Mouse (Mus musculus) C2C12 (cell line): ENCODE results near the gene 1110051M20Rik. TPM values are rescaled to one million over a fixed set of nuclear protein-coding genes. Genes with fewer than 3 reads are reported as not detected.

Experiments used
- H3K27me3 ChIP-seq: one replicate; pipeline ENCODE4 v1.6.1; 2011; ENCODE audit not compliant: control insufficient read depth, insufficient read depth, insufficient read length
- H3K36me3 ChIP-seq: one replicate; pipeline ENCODE4 v1.6.1; 2011; ENCODE audit not compliant: control insufficient read depth, insufficient read depth
- H3K4me3 ChIP-seq: one replicate; pipeline ENCODE4 v1.5.1; 2011; ENCODE audit warnings: mild to moderate bottlenecking, control low read depth; ENCODE audit not compliant: poor library complexity, insufficient read depth, severe bottlenecking
- H3K79me2 ChIP-seq: one replicate; pipeline ENCODE4 v1.6.1; 2011; ENCODE audit not compliant: control insufficient read depth, insufficient read depth
- H3K79me3 ChIP-seq: one replicate; pipeline ENCODE4 v1.6.1; 2011; ENCODE audit warnings: low read depth, control low read depth
- H3ac ChIP-seq: one replicate; pipeline ENCODE3; 2011; ENCODE audit warnings: low read depth; ENCODE audit not compliant: control insufficient read depth, insufficient read length
- CEBPB ChIP-seq: IDR thresholded peaks from one replicate; pipeline ENCODE4 v1.6.1; 2011; ENCODE audit warnings: low read depth, mild to moderate bottlenecking, control low read depth, moderate library complexity
- CTCF ChIP-seq: IDR thresholded peaks from one replicate; pipeline ENCODE4 v1.5.1; 2011; ENCODE audit not compliant: control insufficient read depth, insufficient read depth, insufficient read length
- FOSL1 ChIP-seq: IDR thresholded peaks from one replicate; pipeline ENCODE4 v1.8.0; 2011; ENCODE audit warnings: mild to moderate bottlenecking, low read length; ENCODE audit not compliant: poor library complexity, insufficient read depth, severe bottlenecking
- MAX ChIP-seq: IDR thresholded peaks from one replicate; pipeline ENCODE4 v1.6.1; 2011; ENCODE audit warnings: mild to moderate bottlenecking, control low read depth
- MYOD1 ChIP-seq: IDR thresholded peaks from one replicate; pipeline ENCODE4 v1.6.1; 2011; ENCODE audit warnings: low read depth; ENCODE audit not compliant: control insufficient read depth, insufficient read length
- MYOG ChIP-seq: IDR thresholded peaks from one replicate; pipeline ENCODE4 v1.6.1; 2011; ENCODE audit not compliant: control insufficient read depth, insufficient read length; ENCODE audit errors: extremely low read depth
- USF1 ChIP-seq: IDR thresholded peaks from one replicate; pipeline ENCODE4 v1.6.1; 2011; ENCODE audit warnings: low read depth, mild to moderate bottlenecking, control low read depth, moderate library complexity
- polyA plus RNA-seq: library from polyadenylated mRNA; unstranded; fragments of >200 nt; fragmentation: generic; extraction: Trizol; gene quantifications from one replicate; pipeline ENCODE4 v1.2.1, GENCODE M21; 2012; ENCODE audit warnings: missing spikeins

1110051M20Rik gene
- polyA plus RNA-seq, 1 experiment, result 27.5 TPM

- no peaks in the 10 kb centered on the region for H3K79me3 ChIP-seq
- H3K27me3 ChIP-seq, result no peaks in the 10 kb centered on the region
- H3ac ChIP-seq, result no peak overlapping the region
- no peak overlapping the region for H3K4me3 ChIP-seq
- TF ChIP-seq FOSL1 (no peak), MYOG (no peak), CTCF (no peak), MYOD1 (no peak), USF1 (no peak), CEBPB (no peak)
- no peaks in the 10 kb centered on the region for H3K79me2 ChIP-seq
- H3K36me3 ChIP-seq, result no peaks in the 10 kb centered on the region
Observed at GRCm38 (mm10) chr2:91449662-91450061, 5.2 kb upstream of the 1110051M20Rik start.

GRCm38 (mm10) chr2:91442241-91442640 lies 2.3 kb downstream of the 1110051M20Rik start:
- no peaks in the 10 kb centered on the region for H3K27me3 ChIP-seq
- H3K4me3 ChIP-seq, result no peak overlapping the region
- no peak overlapping the region for H3ac ChIP-seq
- no peaks in the 10 kb centered on the region for H3K79me3 ChIP-seq
- no peaks in the 10 kb centered on the region for H3K36me3 ChIP-seq
- H3K79me2 ChIP-seq, result peaks cover 10% of the 10 kb centered on the region
- TF ChIP-seq MAX, result no peak
- TF ChIP-seq MYOG, result no peak
- no peak for TF ChIP-seq USF1
- no peak for TF ChIP-seq CEBPB
- TF ChIP-seq MYOD1, result no peak
- TF ChIP-seq FOSL1, result no peak
- no peak for TF ChIP-seq CTCF

DNA sequence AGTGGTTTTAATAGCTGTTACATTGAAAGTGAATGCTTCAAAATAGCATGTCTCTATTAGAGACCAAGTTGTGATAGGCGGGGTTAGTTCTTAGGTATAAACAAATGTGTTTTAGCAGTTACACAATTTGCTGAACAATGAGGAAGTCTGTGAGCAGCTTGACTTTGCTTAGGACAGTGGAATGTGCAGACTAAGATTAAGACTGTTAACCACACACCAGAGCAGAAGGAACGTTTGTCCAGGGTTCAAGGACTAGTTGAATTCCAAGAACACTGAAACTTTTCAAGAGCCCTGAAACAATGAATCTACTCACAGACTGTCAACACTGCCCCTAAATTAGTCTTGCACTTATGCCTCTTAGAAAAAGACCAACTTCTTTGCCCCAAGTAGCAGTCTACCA lies 2.8 kb downstream of the 1110051M20Rik start:
- peaks cover 10% of the 10 kb centered on the region for H3K79me2 ChIP-seq
- no peak overlapping the region for H3K4me3 ChIP-seq
- no peaks in the 10 kb centered on the region for H3K79me3 ChIP-seq
- H3ac ChIP-seq, result no peak overlapping the region
- no peaks in the 10 kb centered on the region for H3K36me3 ChIP-seq
- TF ChIP-seq MYOG (no peak), MAX (no peak), CEBPB (no peak), FOSL1 (no peak)
- H3K27me3 ChIP-seq, result no peaks in the 10 kb centered on the region

DNA sequence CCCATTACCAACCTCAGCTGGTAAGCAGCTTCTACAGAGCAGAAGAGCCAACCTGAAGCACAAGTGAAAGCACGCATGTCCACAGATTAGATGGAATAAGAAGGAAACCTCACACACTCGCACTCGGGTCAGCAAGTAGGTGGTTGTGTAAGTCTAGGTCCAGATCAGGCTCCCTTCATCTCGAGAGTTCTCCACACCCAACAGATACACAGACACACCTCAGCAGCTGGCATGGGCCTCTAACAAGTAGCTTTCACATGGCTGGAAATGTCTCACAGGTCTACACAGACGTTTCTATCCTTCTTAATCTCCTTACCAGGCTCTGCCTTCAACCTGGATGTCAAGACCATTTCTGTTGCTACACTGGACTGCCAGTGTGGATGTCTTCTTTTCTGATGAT lies 3.8 kb downstream of the 1110051M20Rik start:
- H3K4me3 ChIP-seq, result no peak overlapping the region
- H3K79me2 ChIP-seq, result peaks cover 10% of the 10 kb centered on the region
- TF ChIP-seq MYOD1 (no peak), MAX (no peak), MYOG (no peak), FOSL1 (no peak), CTCF (no peak), CEBPB (no peak), USF1 (no peak)
- no peaks in the 10 kb centered on the region for H3K36me3 ChIP-seq
- no peaks in the 10 kb centered on the region for H3K27me3 ChIP-seq
- no peaks in the 10 kb centered on the region for H3K79me3 ChIP-seq
- no peak overlapping the region for H3ac ChIP-seq

GRCm38 (mm10) chr2:91439876-91440275 lies 4.6 kb downstream of the 1110051M20Rik start:
- no peaks in the 10 kb centered on the region for H3K36me3 ChIP-seq
- no peak overlapping the region for H3K4me3 ChIP-seq
- no peak for TF ChIP-seq MYOG
- TF ChIP-seq MYOD1, result no peak
- no peak for TF ChIP-seq USF1
- no peak for TF ChIP-seq CEBPB
- TF ChIP-seq FOSL1, result no peak
- no peak for TF ChIP-seq MAX
- no peak for TF ChIP-seq CTCF
- H3ac ChIP-seq, result no peak overlapping the region
- H3K27me3 ChIP-seq, result no peaks in the 10 kb centered on the region
- peaks cover 10% of the 10 kb centered on the region for H3K79me2 ChIP-seq
- no peaks in the 10 kb centered on the region for H3K79me3 ChIP-seq

DNA sequence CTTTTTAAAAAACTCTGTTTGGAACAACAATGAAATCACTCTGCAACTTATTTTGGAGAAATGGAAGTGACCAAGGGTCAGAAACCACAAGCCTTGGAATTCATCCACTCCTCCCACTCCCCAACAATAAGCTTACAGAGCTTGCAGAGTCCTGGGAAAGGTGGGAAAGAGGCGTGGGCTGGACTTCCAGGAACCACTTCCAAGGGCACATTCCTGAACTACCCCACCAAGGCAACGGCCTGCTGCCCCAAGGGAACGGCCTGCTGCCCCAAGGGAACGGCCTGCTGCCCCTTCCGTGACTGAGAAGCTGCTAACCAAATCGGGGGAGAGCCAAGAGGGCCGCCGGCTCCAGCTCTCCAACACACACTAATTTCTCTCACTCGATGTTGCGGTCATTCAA lies 5.2 kb downstream of the 1110051M20Rik start:
- Histone ChIP-seq H3K4me3 (no peak overlapping the region), H3K27me3 (no peaks in the 10 kb centered on the region), H3K79me3 (no peaks in the 10 kb centered on the region), H3ac (no peak overlapping the region), H3K36me3 (no peaks in the 10 kb centered on the region), H3K79me2 (peaks cover 10% of the 10 kb centered on the region)
- TF ChIP-seq FOSL1 (no peak), MYOG (no peak), MYOD1 (no peak), CEBPB (no peak), CTCF (no peak), USF1 (no peak), MAX (no peak)
